8 mouse cellular contexts compared by ENCODE assay signal in genomic region chr3:108855864-108856263, GRCm38 (mm10). TPM values are rescaled to one million over a fixed set of nuclear protein-coding genes. Genes with fewer than 3 reads are reported as not detected.
A peak's percentile ranks its signal among the peaks of the same experiment; 100 is the strongest.
DNase-seq lines count a peak whose midpoint lies in the region; ATAC-seq and TF ChIP-seq lines count a peak whose summit lies in the region.
"Had no signal": no experiment of that assay in that cellular context is flagged by ENCODE, and none has a peak within 500 bp of the region (broad histone marks: within the 10 kb centered on the region; RNA-seq: fewer than 3 reads in every experiment).

No protein-coding gene starts in this region.

- WGBS in limb, embryonic 12.5 days, result 76% methylated on average over 10 of the region's 10 CpGs
- WGBS in limb, embryonic 10.5 days, result 79% methylated on average over 10 of the region's 10 CpGs
- 53% methylated on average over 10 of the region's 10 CpGs for WGBS in heart, embryonic 15.5 days
- 48% methylated on average over 10 of the region's 10 CpGs for whole genome bisulfite sequencing in macrophage (ENCODE audit: missing documents)

- TF ChIP-seq POLR2A in bone marrow macrophage, adult 2 months (IDR thresholded peaks at IDR 0.05; ENCODE audit: borderline replicate concordance, low read depth, low read length), result no peak

- H3K79me2 ChIP-seq in macrophage (ENCODE audit: inconsistent target), result no peaks in the 10 kb centered on the region

- ATAC-seq in limb, embryonic 12.5 days (ENCODE audit: insufficient number of reproducible peaks, insufficient read depth, low FRiP score, low TSS enrichment, low read depth), result no peak
- ATAC-seq in heart, embryonic 15.5 days (replicated peaks; ENCODE audit: insufficient number of reproducible peaks, insufficient read depth, low FRiP score, low read depth), result peak; percentile 57; the same call in 1 of the 2 replicates

- no peaks in the 10 kb centered on the region for H3K9me3 ChIP-seq in limb, embryonic 12.5 days
- no peaks in the 10 kb centered on the region for H3K9me3 ChIP-seq in limb, embryonic 10.5 days (replicated peaks)
- no peaks in the 10 kb centered on the region for H3K9me3 ChIP-seq in heart, embryonic 15.5 days (replicated peaks)

- H3K4me2 ChIP-seq in limb, embryonic 12.5 days, result no peak overlapping the region
- H3K4me2 ChIP-seq in heart, embryonic 15.5 days, result no peak overlapping the region

- H3K4me3 ChIP-seq in limb, embryonic 12.5 days (replicated peaks), result no peak overlapping the region
- H3K4me3 ChIP-seq in limb, embryonic 10.5 days, result no peak overlapping the region
- 0 out of 2 replicates have a peak overlapping the region, but pooled peaks have one; percentile 0 for H3K4me3 ChIP-seq in bone marrow macrophage, adult 2 months (ENCODE audit: insufficient read depth, low read length)
- no peak overlapping the region for H3K4me3 ChIP-seq in heart, embryonic 15.5 days
- no peak overlapping the region for H3K4me3 ChIP-seq in macrophage (ENCODE audit: inconsistent target)

- DNase-seq in limb, embryonic 10.5 days (ENCODE audit: low spot score), result no peak
- peak; percentile 36 for DNase-seq in MN1 (ENCODE audit: low spot score)
- DNase-seq in embryo, embryonic 9.5 days (ENCODE audit: extremely low spot score), result no peak

- no peaks in the 10 kb centered on the region for H3K36me3 ChIP-seq in limb, embryonic 12.5 days
- H3K36me3 ChIP-seq in limb, embryonic 10.5 days, result no peaks in the 10 kb centered on the region
- H3K36me3 ChIP-seq in heart, embryonic 15.5 days, result no peaks in the 10 kb centered on the region
- H3K36me3 ChIP-seq in macrophage (ENCODE audit: inconsistent target), result no peaks in the 10 kb centered on the region

- H3K4me1 ChIP-seq in limb, embryonic 12.5 days (replicated peaks), result peaks cover 29% of the 10 kb centered on the region
- peaks cover 41% of the 10 kb centered on the region for H3K4me1 ChIP-seq in limb, embryonic 10.5 days
- H3K4me1 ChIP-seq in bone marrow macrophage, adult 2 months (ENCODE audit: control insufficient read depth, insufficient read depth, low read length), result peaks cover 83% of the 10 kb centered on the region
- H3K4me1 ChIP-seq in heart, embryonic 15.5 days (replicated peaks), result peaks cover 32% of the 10 kb centered on the region

- no peak for TF ChIP-seq CTCF in bone marrow macrophage, adult 2 months (IDR thresholded peaks at IDR 0.05; ENCODE audit: low read depth, low read length)

- H3K9ac ChIP-seq in limb, embryonic 12.5 days (replicated peaks), result no peak overlapping the region
- H3K9ac ChIP-seq in heart, embryonic 15.5 days, result no peak overlapping the region

- H3K27ac ChIP-seq in limb, embryonic 12.5 days, result peak overlapping the region; percentile 18; the same call in 1 of the 2 replicates
- H3K27ac ChIP-seq in limb, embryonic 10.5 days, result no peak overlapping the region
- peak overlapping the region; percentile 94 for H3K27ac ChIP-seq in bone marrow macrophage, adult 2 months (ENCODE audit: insufficient read depth, low read depth, low read length)
- H3K27ac ChIP-seq in heart, embryonic 15.5 days, result peak overlapping the region; percentile 28; the same call in 1 of the 2 replicates
- peak overlapping the region; percentile 83 for H3K27ac ChIP-seq in macrophage

- no peaks in the 10 kb centered on the region for H3K27me3 ChIP-seq in limb, embryonic 12.5 days
- no peaks in the 10 kb centered on the region for H3K27me3 ChIP-seq in limb, embryonic 10.5 days (ENCODE audit: low read depth, poor library complexity, severe bottlenecking)
- H3K27me3 ChIP-seq in heart, embryonic 15.5 days, result no peaks in the 10 kb centered on the region

RNA-seq across cellular contexts. Expression of gene Stxbp3, which starts 15.5 kb away (rescaled TPM):
- polyA plus RNA-seq in limb, embryonic 12.5 days (2016; fragmentation: Nextera tagmentation; extraction: Ambion mirVana), result 32.5 and 33.3 TPM in 2 replicates
- 20.8 and 24.6 TPM in 2 replicates for polyA plus RNA-seq in limb, embryonic 10.5 days (2016; fragmentation: Nextera tagmentation; extraction: Ambion mirVana)
- 128 and 141 TPM in 2 replicates for polyA plus RNA-seq in bone marrow macrophage, adult 2 months (2012; ENCODE audit: insufficient read depth, insufficient read length, missing spikeins)
- polyA plus RNA-seq in heart, embryonic 15.5 days (2015; fragmentation: Nextera tagmentation; extraction: Ambion mirVana), result 28.1 and 29.9 TPM in 2 replicates
- total RNA-seq in macrophage (2018; cell fraction: chromatin; rRNA removed), result 100 to 1,000 TPM; 128 to 662 (median 397) TPM
- 100 to 1,000 TPM in 11 of 26 experiments, 10 to 100 TPM in 15; 44.8 to 155 (median 71.2) TPM for total RNA-seq in macrophage (2018; cell fraction: cytosol; rRNA removed)
- total RNA-seq in macrophage (2018; cell fraction: nucleus; rRNA removed), result 100 to 1,000 TPM in 22 of 26 experiments, 10 to 100 TPM in 4; 86.0 to 401 (median 201) TPM
- 35.4 to 73.9 TPM (median 66.9 TPM) in 3 replicates for polyA plus RNA-seq in macrophage (2018)

RNA-seq across cellular contexts. Expression of gene Fndc7, which starts 33.9 kb away (rescaled TPM):
- polyA plus RNA-seq in limb, embryonic 12.5 days (2016; fragmentation: Nextera tagmentation; extraction: Ambion mirVana), result 0.13 TPM in 2 replicates
- 0.14 TPM in 1 of 2 replicates, not detected in the other for polyA plus RNA-seq in limb, embryonic 10.5 days (2016; fragmentation: Nextera tagmentation; extraction: Ambion mirVana)
- polyA plus RNA-seq in bone marrow macrophage, adult 2 months (2012; ENCODE audit: insufficient read depth, insufficient read length, missing spikeins), result 0.51 and 1.0 TPM in 2 replicates
- 0.09 and 0.36 TPM in 2 replicates for polyA plus RNA-seq in heart, embryonic 15.5 days (2015; fragmentation: Nextera tagmentation; extraction: Ambion mirVana)
- total RNA-seq in macrophage (2018; cell fraction: chromatin; rRNA removed), result 1 to 10 TPM in 15 of 26 experiments, under 1 TPM in 9, not detected in 2; 0.54 to 4.7 (median 1.2) TPM
- total RNA-seq in macrophage (2018; cell fraction: cytosol; rRNA removed), result 1 to 10 TPM in 1 of 26 experiments, under 1 TPM in 25; 0.13 to 1.2 (median 0.46) TPM
- 10 to 100 TPM in 1 of 26 experiments, 1 to 10 TPM in 20, under 1 TPM in 4, not detected in 1; 0.25 to 10.9 (median 2.4) TPM for total RNA-seq in macrophage (2018; cell fraction: nucleus; rRNA removed)
- polyA plus RNA-seq in macrophage (2018), result 0.12 to 0.16 TPM (median 0.13 TPM) in 3 replicates
- polyA plus RNA-seq: embryonic facial prominence, embryonic 11.5 days had no signal

RNA-seq across cellular contexts. Expression of gene Prpf38b, which starts 55.7 kb away (rescaled TPM):
- polyA plus RNA-seq in limb, embryonic 12.5 days (2016; fragmentation: Nextera tagmentation; extraction: Ambion mirVana), result 89.4 and 98.9 TPM in 2 replicates
- 69.9 and 72.6 TPM in 2 replicates for polyA plus RNA-seq in limb, embryonic 10.5 days (2016; fragmentation: Nextera tagmentation; extraction: Ambion mirVana)
- polyA plus RNA-seq in bone marrow macrophage, adult 2 months (2012; ENCODE audit: insufficient read depth, insufficient read length, missing spikeins), result 198 and 227 TPM in 2 replicates
- 48.1 and 51.6 TPM in 2 replicates for polyA plus RNA-seq in heart, embryonic 15.5 days (2015; fragmentation: Nextera tagmentation; extraction: Ambion mirVana)
- total RNA-seq in macrophage (2018; cell fraction: chromatin; rRNA removed), result 100 to 1,000 TPM; 289 to 988 (median 649) TPM
- 10 to 100 TPM; 30.2 to 95.1 (median 47.8) TPM for total RNA-seq in macrophage (2018; cell fraction: cytosol; rRNA removed)
- 100 to 1,000 TPM; 218 to 605 (median 372) TPM for total RNA-seq in macrophage (2018; cell fraction: nucleus; rRNA removed)
- 42.7 to 154 TPM (median 82.2 TPM) in 3 replicates for polyA plus RNA-seq in macrophage (2018)
